Mouse (Mus musculus) kidney, adult 2 months (tissue): ENCODE results near the gene Bptf.

Experiments used
- CTCF ChIP-seq: fragments of 200-500 bp; conservative IDR thresholded peaks from 2 replicates; pipeline ENCODE4 v1.5.1; 2011; ENCODE audit warnings: low read depth, mild to moderate bottlenecking, control low read depth, low read length, moderate library complexity, mixed read lengths; ENCODE audit not compliant: insufficient read depth, insufficient read length
- POLR2A ChIP-seq: fragments of 200-500 bp; IDR thresholded peaks from one replicate; pipeline ENCODE4 v1.6.1; 2011; ENCODE audit warnings: low read depth, low read length, control low read depth

DNA sequence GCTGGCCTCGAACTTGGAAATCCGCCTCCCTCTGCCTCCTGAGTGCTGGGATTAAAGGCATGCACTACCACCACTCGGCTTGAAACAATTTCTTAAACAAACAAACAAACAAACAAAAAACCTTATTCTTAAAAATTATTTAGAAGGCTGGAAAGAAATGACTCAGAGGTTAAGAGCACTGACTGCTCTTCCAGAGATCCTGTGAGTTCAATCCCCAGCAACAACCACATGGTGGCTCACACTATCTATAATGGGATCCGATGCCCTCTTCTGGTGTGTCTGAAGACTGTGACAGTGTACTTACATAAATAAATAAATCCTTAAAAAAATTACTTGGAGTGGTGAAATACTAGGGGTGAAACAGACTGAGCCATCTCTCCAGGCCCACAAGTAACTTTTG is 29.3 kb upstream of the Bptf start:
- TF ChIP-seq POLR2A (no peak), CTCF (no peak)
